ENCODE assay signal across 11 mouse cellular contexts in the genomic region with DNA sequence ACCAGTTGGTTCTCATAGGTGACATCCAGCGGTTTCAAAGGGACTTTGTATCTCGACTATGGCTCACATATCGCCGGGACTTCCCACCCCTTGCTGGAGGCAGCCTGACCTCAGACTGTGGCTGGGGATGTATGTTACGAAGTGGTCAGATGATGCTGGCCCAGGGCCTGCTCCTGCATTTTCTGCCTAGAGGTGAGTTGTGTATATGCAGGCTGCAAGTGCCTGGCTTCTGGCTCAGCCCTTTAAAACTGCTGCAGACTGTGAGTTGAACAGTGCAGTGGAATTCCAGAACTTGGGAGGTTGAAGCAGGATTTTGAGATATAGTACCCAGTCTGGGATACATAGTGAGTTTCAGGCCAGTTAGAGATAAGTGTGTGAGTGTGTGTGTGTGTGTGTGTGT. TPM values are rescaled to one million over a fixed set of nuclear protein-coding genes. Genes with fewer than 3 reads are reported as not detected.
DNase-seq lines count a peak whose midpoint lies in the region; ATAC-seq and TF ChIP-seq lines count a peak whose summit lies in the region.
"Had no signal": no experiment of that assay in that cellular context is flagged by ENCODE, and none has a peak within 500 bp of the region (broad histone marks: within the 10 kb centered on the region; RNA-seq: fewer than 3 reads in every experiment).

No protein-coding gene starts in this region.

- no peak for ATAC-seq in heart, embryonic 16.5 days (replicated peaks; ENCODE audit: extremely low read depth, insufficient read depth, low FRiP score)
- no peak for ATAC-seq in liver, embryonic 13.5 days (ENCODE audit: low read depth)

- no peaks in the 10 kb centered on the region for H3K9me3 ChIP-seq in heart, embryonic 16.5 days (replicated peaks; ENCODE audit: control insufficient read depth, low read length)
- no peaks in the 10 kb centered on the region for H3K9me3 ChIP-seq in MEL (replicated peaks; ENCODE audit: insufficient read depth, low read length)
- H3K9me3 ChIP-seq in liver, embryonic 13.5 days (replicated peaks), result no peaks in the 10 kb centered on the region

- peak in 1 of 3 experiments; percentile 25; a peak in 1 of 6 replicates for TF ChIP-seq CTCF in MEL (IDR thresholded peaks at IDR 0.05 in 2 of 3, conservative IDR thresholded peaks at IDR 0.05 in 1 of 3; ENCODE audit: control insufficient read depth in 1 of 3, insufficient read depth in 1 of 3, low read depth in 2 of 3, low read length in 3 of 3, poor library complexity in 1 of 3, severe bottlenecking in 1 of 3)

- peaks cover 22% of the 10 kb centered on the region for H3K79me2 ChIP-seq in MEL (ENCODE audit: control insufficient read depth, insufficient read depth, low read length, poor library complexity)

- no peak for TF ChIP-seq EP300 in MEL (IDR thresholded peaks at IDR 0.05; ENCODE audit: low read depth in 1 of 2, low read length in 2 of 2)

- peak overlapping the region; percentile 38 for H3K9ac ChIP-seq in heart, embryonic 16.5 days (ENCODE audit: low read length)
- H3K9ac ChIP-seq in MEL (ENCODE audit: control insufficient read depth, low read depth, low read length, poor library complexity, severe bottlenecking), result no peak overlapping the region
- H3K9ac ChIP-seq in liver, embryonic 13.5 days, result peak overlapping the region; percentile 97

- 79% methylated on average over 5 of the region's 5 CpGs for WGBS in heart, embryonic 16.5 days
- 82% methylated on average over 5 of the region's 5 CpGs for whole genome bisulfite sequencing in liver, embryonic 13.5 days (ENCODE audit: insufficient replicate concordance)

- no peak for DNase-seq in heart, postnatal 14 days
- DNase-seq in 3T3-L1 (ENCODE audit: low read depth, low spot score), result peak; percentile 53
- DNase-seq in MEL (ENCODE audit: low read depth, low spot score), result peak; percentile 53
- DNase-seq in liver, embryonic 13.5 days, result no peak
- DNase-seq in layer of hippocampus, postnatal 10 days (ENCODE audit: low spot score in 2 of 2), result no peak
- DNase-seq in frontal cortex, postnatal 14 days (ENCODE audit: low spot score in 2 of 2), result no peak
- DNase-seq: adrenal gland, postnatal 10 days; cerebellum, adult 18-20 months; lung, postnatal 10 days; thymus, postnatal 36 days had no signal

- intact Hi-C loops in heart, postnatal 14 days (cut with DNase I), result loop anchor here (2.0 kb wide), 1 partner anchor 18 kb away; no protein-coding TSS in a partner anchor

- no peak for TF ChIP-seq RAD21 in MEL (IDR thresholded peaks at IDR 0.05; ENCODE audit: low read depth, low read length)

- peak overlapping the region; percentile 83 for H3K4me2 ChIP-seq in heart, embryonic 16.5 days (ENCODE audit: low read depth, low read length)
- peak overlapping the region; percentile 81 for H3K4me2 ChIP-seq in liver, embryonic 13.5 days

- no peak overlapping the region for H3K27ac ChIP-seq in heart, embryonic 16.5 days (ENCODE audit: low read length)
- H3K27ac ChIP-seq in MEL (ENCODE audit: control insufficient read depth, low read depth, low read length), result no peak overlapping the region
- H3K27ac ChIP-seq in liver, embryonic 13.5 days, result peak overlapping the region; percentile 100

- H3K36me3 ChIP-seq in heart, embryonic 16.5 days (ENCODE audit: control insufficient read depth, insufficient read depth), result peaks cover 34% of the 10 kb centered on the region
- H3K36me3 ChIP-seq in MEL (ENCODE audit: control insufficient read depth in 1 of 2, insufficient read depth in 2 of 2, low read length in 2 of 2), result peaks cover 24 to 27% of the 10 kb centered on the region in 2 experiments
- H3K36me3 ChIP-seq in liver, embryonic 13.5 days, result peaks cover 57% of the 10 kb centered on the region

- no peak for TF ChIP-seq POLR2A in MEL (IDR thresholded peaks at IDR 0.05; ENCODE audit: control insufficient read depth in 1 of 2, insufficient read depth in 1 of 2, low read depth in 1 of 2, low read length in 2 of 2, poor library complexity in 1 of 2)

- H3K4me3 ChIP-seq in heart, embryonic 16.5 days (ENCODE audit: low read length), result peak overlapping the region; percentile 90
- no peak overlapping the region for H3K4me3 ChIP-seq in MEL (ENCODE audit: control insufficient read depth in 1 of 2, insufficient read depth in 1 of 2, low read depth in 2 of 2, low read length in 2 of 2)
- peak overlapping the region; percentile 97 for H3K4me3 ChIP-seq in liver, embryonic 13.5 days (replicated peaks)

- no peaks in the 10 kb centered on the region for H3K27me3 ChIP-seq in heart, embryonic 16.5 days (ENCODE audit: control insufficient read depth, insufficient read depth, low read length)
- H3K27me3 ChIP-seq in MEL (ENCODE audit: control insufficient read depth in 1 of 2, insufficient read depth in 2 of 2, low read length in 2 of 2), result no peaks in the 10 kb centered on the region
- no peaks in the 10 kb centered on the region for H3K27me3 ChIP-seq in liver, embryonic 13.5 days

- peaks cover 22% of the 10 kb centered on the region for H3K4me1 ChIP-seq in heart, embryonic 16.5 days (ENCODE audit: control insufficient read depth, insufficient read depth, low read length)
- peaks cover 15 to 32% of the 10 kb centered on the region in 2 experiments for H3K4me1 ChIP-seq in MEL (ENCODE audit: control insufficient read depth in 1 of 2, insufficient read depth in 2 of 2, low read length in 2 of 2)
- H3K4me1 ChIP-seq in liver, embryonic 13.5 days (replicated peaks), result peaks cover 65% of the 10 kb centered on the region

TF ChIP-seq in MEL, 35 proteins besides CTCF, POLR2A, EP300 and RAD21 (continues in another document):
- no peak for TF ChIP-seq MAX (IDR thresholded peaks at IDR 0.05; ENCODE audit: low read length)
- TF ChIP-seq MEF2A (IDR thresholded peaks at IDR 0.05; ENCODE audit: extremely low read depth, insufficient replicate concordance, low read depth, low read length, poor library complexity, severe bottlenecking), result no peak
- no peak for TF ChIP-seq KAT2A (conservative IDR thresholded peaks at IDR 0.05; ENCODE audit: low read depth, low read length)
- TF ChIP-seq USF1 (IDR thresholded peaks at IDR 0.05; ENCODE audit: low read depth, low read length), result no peak
- no peak for TF ChIP-seq HCFC1 (IDR thresholded peaks at IDR 0.05; ENCODE audit: low read depth, low read length)
- no peak for TF ChIP-seq POLR2AphosphoS2 (IDR thresholded peaks at IDR 0.05; ENCODE audit: low read length)
- no peak for TF ChIP-seq RCOR1 (IDR thresholded peaks at IDR 0.05; ENCODE audit: low read depth, low read length)
- TF ChIP-seq MAZ (IDR thresholded peaks at IDR 0.05; ENCODE audit: low read depth, low read length), result no peak
- no peak for TF ChIP-seq ELF1 (IDR thresholded peaks at IDR 0.05; ENCODE audit: low read depth, low read length)
- no peak for TF ChIP-seq CHD1 (IDR thresholded peaks at IDR 0.05; ENCODE audit: low read depth, low read length)
- no peak for TF ChIP-seq JUND (IDR thresholded peaks at IDR 0.05; ENCODE audit: low read depth, low read length)
- no peak for TF ChIP-seq ETS1 (IDR thresholded peaks at IDR 0.05; ENCODE audit: low read depth, low read length)
- TF ChIP-seq SIN3A (IDR thresholded peaks at IDR 0.05; ENCODE audit: low read length), result no peak
- TF ChIP-seq MXI1 (IDR thresholded peaks at IDR 0.05; ENCODE audit: low read depth, low read length), result no peak

RNA-seq across cellular contexts. Expression of a gene that starts 1.8 kb away (rescaled TPM):
- 58.8 and 63.9 TPM in 2 replicates for polyA plus RNA-seq in heart, embryonic 16.5 days (2015; fragmentation: Nextera tagmentation; extraction: Ambion mirVana)
- total RNA-seq in heart, postnatal 14 days (2021), result 10 to 100 TPM; 73.3 to 85.0 TPM
- 76.4 and 83.9 TPM in 2 replicates for total RNA-seq in MEL (2012; rRNA removed)
- 10 to 100 TPM in 1 of 2 experiments, not detected in 1; 99.7 TPM for polyA plus RNA-seq in MEL (2012; ENCODE audit: insufficient read depth in 1 of 2, insufficient read length in 2 of 2, low read depth in 1 of 2, low replicate concordance in 2 of 2, missing spikeins in 1 of 2)
- 85.5 and 86.2 TPM in 2 replicates for polyA plus RNA-seq in liver, embryonic 13.5 days (2015; fragmentation: Nextera tagmentation; extraction: Ambion mirVana)
- 10 to 100 TPM; 28.8 to 29.4 TPM for total RNA-seq in layer of hippocampus, postnatal 10 days (2021)

RNA-seq across cellular contexts. Expression of a gene that starts 18.6 kb away (rescaled TPM):
- 0.09 and 0.16 TPM in 2 replicates for polyA plus RNA-seq in heart, embryonic 16.5 days (2015; fragmentation: Nextera tagmentation; extraction: Ambion mirVana)
- total RNA-seq in heart, postnatal 14 days (2021), result under 1 TPM; 0.27 to 0.45 TPM
- 0.04 TPM in 1 of 2 replicates, not detected in the other for total RNA-seq in MEL (2012; rRNA removed)
- polyA plus RNA-seq in MEL (2012; ENCODE audit: insufficient read depth in 1 of 2, insufficient read length in 2 of 2, low read depth in 1 of 2, low replicate concordance in 2 of 2, missing spikeins in 1 of 2), result under 1 TPM in 1 of 2 experiments, not detected in 1; 0.08 TPM
- 0.03 and 0.10 TPM in 2 replicates for polyA plus RNA-seq in liver, embryonic 13.5 days (2015; fragmentation: Nextera tagmentation; extraction: Ambion mirVana)
- 1 to 10 TPM; 2.4 to 3.0 TPM for total RNA-seq in layer of hippocampus, postnatal 10 days (2021)

RNA-seq across cellular contexts. Expression of a gene that starts 20.9 kb away (rescaled TPM):
- 10.5 and 13.2 TPM in 2 replicates for polyA plus RNA-seq in heart, embryonic 16.5 days (2015; fragmentation: Nextera tagmentation; extraction: Ambion mirVana)
- 10 to 100 TPM; 17.0 to 22.6 TPM for total RNA-seq in heart, postnatal 14 days (2021)
- total RNA-seq in MEL (2012; rRNA removed), result 175 and 199 TPM in 2 replicates
- polyA plus RNA-seq in MEL (2012; ENCODE audit: insufficient read depth in 1 of 2, insufficient read length in 2 of 2, low read depth in 1 of 2, low replicate concordance in 2 of 2, missing spikeins in 1 of 2), result 100 to 1,000 TPM in 1 of 2 experiments, 10 to 100 TPM in 1; 76.1 to 233 TPM
- polyA plus RNA-seq in liver, embryonic 13.5 days (2015; fragmentation: Nextera tagmentation; extraction: Ambion mirVana), result 9.9 and 10.3 TPM in 2 replicates
- 10 to 100 TPM; 37.7 to 39.2 TPM for total RNA-seq in layer of hippocampus, postnatal 10 days (2021)

RNA-seq across cellular contexts. Expression of a gene that starts 24.3 kb away (rescaled TPM):
- 105 and 110 TPM in 2 replicates for polyA plus RNA-seq in heart, embryonic 16.5 days (2015; fragmentation: Nextera tagmentation; extraction: Ambion mirVana)
- 10 to 100 TPM; 17.9 to 21.1 TPM for total RNA-seq in heart, postnatal 14 days (2021)
- 40.1 and 55.2 TPM in 2 replicates for total RNA-seq in MEL (2012; rRNA removed)
- polyA plus RNA-seq in MEL (2012; ENCODE audit: insufficient read depth in 1 of 2, insufficient read length in 2 of 2, low read depth in 1 of 2, low replicate concordance in 2 of 2, missing spikeins in 1 of 2), result 10 to 100 TPM in 1 of 2 experiments, not detected in 1; 67.9 TPM
- polyA plus RNA-seq in liver, embryonic 13.5 days (2015; fragmentation: Nextera tagmentation; extraction: Ambion mirVana), result 104 and 105 TPM in 2 replicates
- 10 to 100 TPM; 66.7 to 69.5 TPM for total RNA-seq in layer of hippocampus, postnatal 10 days (2021)

RNA-seq across cellular contexts. Expression of a gene that starts 27.7 kb away (rescaled TPM):
- polyA plus RNA-seq in heart, embryonic 16.5 days (2015; fragmentation: Nextera tagmentation; extraction: Ambion mirVana), result 51.5 and 54.6 TPM in 2 replicates
- total RNA-seq in heart, postnatal 14 days (2021), result 10 to 100 TPM; 38.6 to 40.8 TPM
- total RNA-seq in MEL (2012; rRNA removed), result 168 and 174 TPM in 2 replicates
- 100 to 1,000 TPM in 1 of 2 experiments, 10 to 100 TPM in 1; 67.5 to 171 TPM for polyA plus RNA-seq in MEL (2012; ENCODE audit: insufficient read depth in 1 of 2, insufficient read length in 2 of 2, low read depth in 1 of 2, low replicate concordance in 2 of 2, missing spikeins in 1 of 2)
- polyA plus RNA-seq in liver, embryonic 13.5 days (2015; fragmentation: Nextera tagmentation; extraction: Ambion mirVana), result 31.9 TPM in 2 replicates
- total RNA-seq in layer of hippocampus, postnatal 10 days (2021), result 10 to 100 TPM; 51.7 to 56.5 TPM

Comparison
In these comparisons a context has a peak if more than half of its experiments do, and no peak if none do; other contexts are left out.
1. H3K4me3 ChIP-seq: peak in heart, embryonic 16.5 days (single experiment) and liver, embryonic 13.5 days (single experiment); none in MEL (0 of 2).
2. DNase-seq: peak in 3T3-L1 (single experiment) and MEL (single experiment); none in heart, postnatal 14 days (0 of 2), liver, embryonic 13.5 days (single experiment), layer of hippocampus, postnatal 10 days (0 of 2) and frontal cortex, postnatal 14 days (0 of 2).